Mouse (Mus musculus) lung, postnatal 36 days (tissue): ENCODE results near the gene Pfdn6.
A peak's percentile ranks its signal among the peaks of the same experiment; 100 is the strongest.
"Not testable (repeated sequence)": the region's sequence is repeated elsewhere in the genome, so short reads cannot be mapped to it uniquely, and the experiment has no call there.

Experiments used
- DNase-seq: peaks from one replicate; pipeline ENCODE4 v3.0.0; 2022; ENCODE audit warnings: mixed read lengths

Gene Pfdn6

GRCm38 (mm10) chr17:33954646-33955554, 14.8 kb upstream of the Pfdn6 start:
- no peak for DNase-seq

GRCm38 (mm10) chr17:33953961-33954565, 13.9 kb upstream of the Pfdn6 start:
- DNase-seq, result no peak

GRCm38 (mm10) chr17:33953310-33953709, 13.2 kb upstream of the Pfdn6 start:
- no peak for DNase-seq

GRCm38 (mm10) chr17:33952879-33953278, 12.7 kb upstream of the Pfdn6 start:
- no peak for DNase-seq

GRCm38 (mm10) chr17:33952015-33952414, 11.9 kb upstream of the Pfdn6 start:
- DNase-seq, result not testable (repeated sequence)

GRCm38 (mm10) chr17:33951021-33951946, 11.1 kb upstream of the Pfdn6 start, which contains the start of gene B3galt4:
B3galt4 (minus strand) TSS chr17:33951488.
- DNase-seq, result peak; percentile 86

GRCm38 (mm10) chr17:33950131-33950625, 10.0 kb upstream of the Pfdn6 start:
- DNase-seq, result no peak

- no peak for DNase-seq
These were observed 8.9 kb upstream of the Pfdn6 start for GRCm38 (mm10) chr17:33948905-33949537.

- no peak for DNase-seq
These were observed 8.2 kb upstream of the Pfdn6 start for GRCm38 (mm10) chr17:33948090-33948904.

GRCm38 (mm10) chr17:33947430-33948089, 7.4 kb upstream of the Pfdn6 start:
- DNase-seq, result peak; percentile 32

- no peak for DNase-seq
These were observed 3.3 kb upstream of the Pfdn6 start for GRCm38 (mm10) chr17:33943454-33943853.

GRCm38 (mm10) chr17:33941381-33941780, 1.2 kb upstream of the Pfdn6 start:
- no peak for DNase-seq

- DNase-seq, result no peak
These were observed 838 bp upstream of the Pfdn6 start for GRCm38 (mm10) chr17:33940981-33941380.

GRCm38 (mm10) chr17:33938783-33939182, 1.4 kb downstream of the Pfdn6 start:
- no peak for DNase-seq

GRCm38 (mm10) chr17:33936993-33937392, 3.1 kb downstream of the Pfdn6 start:
- no peak for DNase-seq

GRCm38 (mm10) chr17:33935422-33936055, 4.6 kb downstream of the Pfdn6 start:
- no peak for DNase-seq

GRCm38 (mm10) chr17:33932970-33933369, 7.2 kb downstream of the Pfdn6 start:
- no peak for DNase-seq

- no peak for DNase-seq
These were observed 7.7 kb downstream of the Pfdn6 start for GRCm38 (mm10) chr17:33932448-33932847.

- DNase-seq, result no peak
These were observed 8.2 kb downstream of the Pfdn6 start for GRCm38 (mm10) chr17:33931947-33932346.

- DNase-seq, result no peak
These were observed 8.8 kb downstream of the Pfdn6 start for GRCm38 (mm10) chr17:33931159-33931866.
